Mouse (Mus musculus) small intestine, adult 2 months (tissue): Measurements from ENCODE around the gene Mapkapk2.

Experiments used
- CTCF ChIP-seq: fragments of 200-500 bp; IDR thresholded peaks from 2 replicates; pipeline ENCODE4 v1.5.1; 2012; ENCODE audit warnings: low read depth, mild to moderate bottlenecking, control low read depth, inconsistent platforms, low read length, moderate library complexity, mixed read lengths; ENCODE audit not compliant: insufficient replicate concordance, insufficient read length; ENCODE audit errors: extremely low read depth
- POLR2A ChIP-seq: fragments of 200-500 bp; IDR thresholded peaks from 2 replicates; pipeline ENCODE4 v1.6.1; 2012; ENCODE audit warnings: low read depth, mild to moderate bottlenecking, control low read depth, inconsistent platforms, low read length, moderate library complexity

DNA sequence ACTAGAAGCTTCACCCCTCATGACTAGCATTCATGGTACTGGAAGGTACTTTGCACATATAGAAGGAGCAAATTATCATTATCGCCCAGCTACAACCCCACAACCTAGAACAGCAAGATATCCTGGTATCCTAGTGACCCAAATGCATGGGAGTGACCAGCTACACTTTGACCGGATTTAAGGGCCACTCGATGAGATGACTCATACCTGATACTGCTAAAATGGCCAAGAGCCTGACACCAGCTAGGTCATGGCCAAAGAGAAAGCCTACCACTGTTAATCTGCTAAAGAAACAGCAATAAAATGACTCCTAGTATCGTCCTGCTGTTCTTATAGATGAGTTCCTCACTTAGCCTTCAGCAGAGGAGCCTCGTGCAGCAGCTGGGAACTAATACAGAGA, 58.1 kb downstream of the Mapkapk2 start:
- TF ChIP-seq CTCF: no peak
- no peak for TF ChIP-seq POLR2A
